Mouse (Mus musculus) lung, adult 2 months (tissue): ENCODE data around the gene Slc27a3. TPM values are rescaled to one million over a fixed set of nuclear protein-coding genes. Genes with fewer than 3 reads are reported as not detected.

ENCODE experiments used
- DNase-seq: peaks from one replicate; pipeline ENCODE4 v3.0.0; 2022
- H3K4me1 ChIP-seq: fragments of 200-500 bp; 2 replicates; pipeline ENCODE4 v1.6.1; 2011; ENCODE audit warnings: low read length; ENCODE audit not compliant: control insufficient read depth, insufficient read depth
- H3K4me3 ChIP-seq: fragments of 200-500 bp; replicated peaks from 2 replicates; pipeline ENCODE3; 2011; ENCODE audit warnings: low read depth, mild to moderate bottlenecking, control low read depth, low read length; ENCODE audit errors: extremely low read depth
- CTCF ChIP-seq: fragments of 200-500 bp; IDR thresholded peaks from 2 replicates; pipeline ENCODE4 v1.5.1; 2011; ENCODE audit warnings: mild to moderate bottlenecking, low read length, control low read depth; ENCODE audit not compliant: insufficient read depth
- POLR2A ChIP-seq: fragments of 200-500 bp; IDR thresholded peaks from 2 replicates; pipeline ENCODE4 v1.6.1; 2011; ENCODE audit warnings: low read depth, mild to moderate bottlenecking, control low read depth, low read length, borderline replicate concordance; ENCODE audit errors: extremely low read depth
- WGBS: fragments of 180-500 bp; shearing (Covaris S2); methylation state at CpG from one replicate; pipeline ENCODE4 v1.1.7; 2018; 5-methylcytosine and 5-hydroxymethylcytosine counted together
- polyA plus RNA-seq: library from polyadenylated mRNA; depleted of rRNA; stranded (reverse); fragments of >200 nt; gene quantifications from 2 replicates; pipeline ENCODE4 v1.2.3, GENCODE M21; 2012

Gene Slc27a3
- polyA plus RNA-seq, 1 experiment = 27.5 TPM

DNA sequence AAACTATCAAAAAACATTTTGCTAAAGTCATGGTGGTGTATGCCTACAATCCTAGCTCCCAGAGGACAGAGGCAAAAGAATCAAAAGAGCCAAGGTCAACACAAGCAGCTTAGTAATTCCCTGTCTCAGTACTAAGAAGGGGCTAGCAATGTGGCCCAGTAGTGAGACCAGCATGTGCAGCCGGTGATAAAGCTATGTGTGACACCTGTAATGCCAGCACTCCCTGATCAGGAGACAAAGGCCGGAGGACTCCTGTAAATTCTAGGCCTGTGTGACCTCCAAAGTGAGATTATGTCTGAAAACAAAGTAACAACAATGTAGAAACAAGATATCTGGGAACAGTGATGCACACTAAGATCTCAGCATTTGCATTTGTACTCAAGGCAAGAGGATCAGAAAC is 35.8 kb upstream of the Slc27a3 start:
- 77% methylated on average over 2 of the region's 2 CpGs for WGBS
- Histone ChIP-seq H3K4me3 (no peak overlapping the region), H3K4me1 (peaks cover 9% of the 10 kb centered on the region)
- DNase-seq = no peak
- TF ChIP-seq POLR2A (no peak), CTCF (no peak)

DNA sequence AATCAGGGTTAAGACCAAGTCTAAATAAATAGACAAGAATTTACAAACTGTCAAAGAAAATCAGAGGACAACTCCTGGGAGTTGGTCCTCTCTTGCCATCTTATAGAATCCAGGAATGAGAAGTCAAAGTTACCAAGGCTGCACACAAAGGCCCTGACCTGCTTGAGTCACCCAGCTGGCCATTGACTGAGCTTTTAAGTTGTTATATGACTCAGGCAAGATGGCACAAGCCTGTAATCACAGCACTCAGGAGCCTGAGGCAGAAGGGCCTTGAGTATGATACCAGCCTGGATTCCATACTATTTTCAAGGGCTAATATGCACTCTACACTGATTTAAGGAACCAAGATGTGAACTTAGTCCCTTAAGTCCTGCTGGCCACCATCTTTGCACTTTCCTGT is 33.8 kb upstream of the Slc27a3 start:
- H3K4me3 ChIP-seq = no peak overlapping the region
- no peak for DNase-seq
- TF ChIP-seq POLR2A (no peak), CTCF (no peak)
- H3K4me1 ChIP-seq = peaks cover 2% of the 10 kb centered on the region

DNA sequence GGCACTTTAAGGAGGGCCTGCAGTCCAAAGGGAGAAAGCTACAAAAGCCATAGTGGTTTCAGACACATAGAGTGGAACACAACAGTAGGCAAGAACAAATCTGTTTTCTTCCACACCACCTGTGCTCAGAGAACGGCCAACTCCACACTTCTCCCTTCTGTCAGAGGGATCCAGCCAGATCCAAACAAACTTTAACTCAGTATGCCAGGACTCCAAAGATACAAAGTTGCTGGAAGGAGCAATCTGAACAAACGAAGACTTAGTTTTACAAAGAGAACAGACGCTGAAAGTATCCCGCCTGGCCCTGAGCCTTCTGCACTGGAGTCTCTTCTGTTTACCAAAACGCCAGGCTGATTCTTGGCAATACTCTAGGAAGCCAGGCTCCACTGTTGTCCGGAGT is 31.0 kb upstream of the Slc27a3 start:
- 55% methylated on average over 6 of the region's 6 CpGs for WGBS
- TF ChIP-seq POLR2A = no peak
- TF ChIP-seq CTCF = no peak
- Histone ChIP-seq H3K4me1 (no peaks in the 10 kb centered on the region), H3K4me3 (no peak overlapping the region)
- DNase-seq = no peak

DNA sequence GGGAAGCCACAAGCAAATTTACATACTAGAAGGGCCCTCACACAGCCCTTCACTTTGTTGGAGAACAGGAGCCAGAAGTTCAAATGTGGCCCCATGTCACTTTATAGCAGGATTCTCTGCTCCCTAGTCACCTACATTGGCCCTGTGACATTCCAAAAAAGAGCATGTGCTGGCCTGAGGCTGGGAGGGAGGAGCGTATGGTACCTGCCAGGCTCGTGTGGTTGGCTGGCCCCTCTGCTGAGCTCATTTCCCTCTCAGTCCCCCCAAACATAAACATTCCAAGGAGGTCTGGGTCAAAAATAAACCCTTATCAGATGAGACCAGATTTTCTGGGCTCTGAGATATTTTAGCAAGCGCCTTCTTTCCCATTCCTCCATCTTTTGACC is 23.3 kb upstream of the Slc27a3 start:
- TF ChIP-seq POLR2A (no peak), CTCF (no peak)
- DNase-seq = no peak
- WGBS = 54% methylated on average over 3 of the region's 3 CpGs
- Histone ChIP-seq H3K4me3 (no peak overlapping the region), H3K4me1 (peaks cover 3% of the 10 kb centered on the region; the same call in 1 of the 2 replicates)

DNA sequence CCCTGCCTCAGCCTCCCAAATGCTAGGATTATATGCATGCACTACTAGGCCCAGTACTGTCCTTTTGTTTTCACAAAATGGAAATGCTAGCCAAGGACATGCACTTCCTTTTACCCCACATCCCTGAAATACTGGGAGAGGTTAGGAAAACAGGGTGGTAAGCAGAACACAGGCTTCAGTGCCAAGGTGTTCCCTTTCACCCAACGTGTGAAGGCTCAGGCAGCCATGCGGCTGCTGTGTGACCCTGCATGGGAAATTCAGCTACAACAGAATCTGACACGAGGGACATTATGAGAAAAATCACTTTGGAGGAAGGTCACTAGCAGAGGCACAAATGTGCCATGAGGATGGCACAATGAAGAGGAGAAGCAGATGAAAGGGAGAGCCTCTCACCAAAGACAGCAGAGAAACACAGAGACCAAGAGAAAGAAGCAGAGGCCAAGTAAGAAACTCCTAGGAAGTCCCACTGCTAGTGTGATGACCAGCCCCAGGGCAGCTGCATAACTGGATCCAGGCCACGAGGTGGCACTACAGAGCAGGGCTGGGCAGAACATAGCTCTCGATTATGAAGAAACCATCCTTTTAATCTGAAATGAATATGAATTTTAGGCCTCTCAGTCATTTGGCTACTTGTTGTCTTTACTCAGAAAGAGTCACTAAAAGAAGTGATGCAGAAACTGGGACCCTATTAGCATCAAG is 22.7 kb upstream of the Slc27a3 start:
- no peak for TF ChIP-seq POLR2A
- TF ChIP-seq CTCF = peak; percentile 97
- DNase-seq = peak; percentile 75
- H3K4me3 ChIP-seq = no peak overlapping the region
- whole genome bisulfite sequencing = 31% methylated on average over 5 of the region's 5 CpGs
- H3K4me1 ChIP-seq = peaks cover 3% of the 10 kb centered on the region; the same call in 1 of the 2 replicates

DNA sequence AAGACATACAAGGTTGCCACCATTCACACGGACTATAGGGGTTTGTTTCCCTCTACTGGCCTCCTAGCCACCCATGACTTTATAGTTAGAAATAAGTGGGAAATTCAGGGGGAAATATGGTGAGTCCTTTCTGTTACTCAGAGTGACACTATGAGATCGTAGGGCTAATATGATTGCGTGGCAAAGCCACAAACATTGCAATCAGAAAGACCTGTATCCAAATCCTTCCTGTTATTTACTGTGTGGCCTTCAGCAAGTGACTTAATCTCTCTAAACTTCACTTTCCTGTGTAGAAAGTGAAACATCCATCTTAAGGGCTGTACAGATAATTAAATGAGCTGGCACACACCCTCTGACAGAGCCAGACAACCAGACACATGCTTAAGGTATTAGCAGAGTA is 19.0 kb upstream of the Slc27a3 start:
- 77% methylated on average over 3 of the region's 3 CpGs for WGBS
- no peak for DNase-seq
- no peak for TF ChIP-seq POLR2A
- no peak for TF ChIP-seq CTCF
- Histone ChIP-seq H3K4me1 (peaks cover 3% of the 10 kb centered on the region; the same call in 1 of the 2 replicates), H3K4me3 (no peak overlapping the region)

DNA sequence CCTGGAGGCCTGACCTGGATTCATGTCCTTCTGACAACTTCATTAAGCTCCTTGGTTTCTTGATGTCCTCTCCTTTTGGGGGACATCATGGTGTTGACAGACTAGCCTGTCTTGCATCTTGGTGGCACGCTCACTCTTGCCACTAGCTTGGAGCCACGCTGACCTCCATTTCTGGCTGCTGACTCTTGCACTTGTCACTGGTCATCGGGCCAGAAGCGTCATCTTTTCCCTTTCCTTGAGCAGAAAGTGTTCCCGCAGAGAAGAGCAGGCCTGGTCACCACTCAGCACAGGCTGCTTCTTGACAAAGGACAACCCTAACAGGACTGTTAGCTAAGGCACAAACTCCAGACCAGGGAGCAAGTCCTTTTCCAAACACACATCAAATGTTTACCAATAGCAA is 16.7 kb upstream of the Slc27a3 start:
- TF ChIP-seq POLR2A (no peak), CTCF (no peak)
- 95% methylated on average over 5 of the region's 5 CpGs for WGBS
- no peak for DNase-seq
- Histone ChIP-seq H3K4me3 (no peak overlapping the region), H3K4me1 (no peaks in the 10 kb centered on the region)

DNA sequence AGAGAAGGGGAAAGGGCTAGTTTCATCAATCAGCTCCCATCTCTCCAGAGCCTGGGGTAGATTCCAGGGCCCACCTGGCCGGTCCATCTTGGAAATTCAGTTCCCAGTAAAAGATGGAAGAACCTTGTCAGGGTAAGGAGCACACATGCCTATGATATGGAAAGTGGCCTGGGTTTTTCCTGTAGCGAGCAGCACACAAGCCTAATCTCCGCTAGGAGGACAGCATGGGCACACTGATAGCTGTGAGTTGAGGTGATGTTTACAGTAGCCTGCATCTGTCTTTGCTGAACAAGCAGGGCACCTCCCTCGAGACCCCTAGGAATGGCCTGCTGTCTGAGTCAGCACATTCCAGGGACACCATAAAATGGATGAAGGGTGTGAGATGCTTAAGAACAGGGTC is 14.9 kb upstream of the Slc27a3 start:
- WGBS = 82% methylated on average over 4 of the region's 4 CpGs

DNA sequence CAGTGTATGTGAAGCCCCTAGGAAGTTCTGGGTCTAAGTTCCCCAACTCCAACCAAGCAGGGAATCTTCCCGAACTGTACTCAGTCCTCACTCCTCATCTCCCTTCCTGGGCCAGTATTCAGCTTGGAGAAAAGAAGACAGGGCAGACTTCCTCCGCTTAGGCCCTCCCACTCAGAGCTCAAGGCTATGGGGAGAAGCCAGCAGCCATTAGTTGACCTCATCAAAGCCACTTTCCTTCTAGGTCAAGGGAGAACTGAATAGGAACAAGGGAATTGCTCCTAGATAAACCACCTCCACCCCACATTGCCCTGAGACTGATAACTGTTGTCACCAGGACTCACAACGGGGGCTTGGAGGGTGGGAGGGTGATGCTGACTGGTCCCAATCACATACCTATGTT is 14.4 kb upstream of the Slc27a3 start:
- DNase-seq = no peak
- TF ChIP-seq CTCF (no peak), POLR2A (no peak)

More for the DNA sequence above, 14.9 kb upstream of the Slc27a3 start:
- no peak for DNase-seq
- Histone ChIP-seq H3K4me3 (no peak overlapping the region), H3K4me1 (no peaks in the 10 kb centered on the region)
- TF ChIP-seq POLR2A (no peak), CTCF (no peak)

DNA sequence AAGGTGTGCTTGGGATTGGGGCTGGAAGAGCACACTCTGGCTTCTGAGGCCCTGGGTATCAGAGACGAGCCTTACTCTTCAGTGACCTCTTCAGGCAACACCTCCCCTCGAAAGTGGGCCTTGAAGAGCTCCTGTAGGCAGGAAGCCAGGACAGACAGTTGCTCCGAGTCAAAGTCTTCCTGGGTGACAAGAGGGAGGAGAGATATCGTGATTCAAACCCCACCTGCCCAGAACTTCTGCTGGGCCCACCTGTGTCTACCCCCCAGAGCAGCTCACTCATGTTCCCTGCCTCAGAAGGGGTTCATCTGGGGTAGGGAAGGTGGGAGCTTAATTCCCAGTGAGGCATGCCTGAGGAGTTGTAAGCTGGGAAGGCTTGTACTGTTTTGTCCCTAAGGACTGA is 11.3 kb upstream of the Slc27a3 start:
- TF ChIP-seq POLR2A = no peak
- no peak for TF ChIP-seq CTCF
- no peak for DNase-seq
- 63% methylated on average over 4 of the region's 4 CpGs for WGBS
- H3K4me1 ChIP-seq = no peaks in the 10 kb centered on the region
- no peak overlapping the region for H3K4me3 ChIP-seq

More for the DNA sequence above, 14.4 kb upstream of the Slc27a3 start:
- H3K4me3 ChIP-seq = no peak overlapping the region
- H3K4me1 ChIP-seq = no peaks in the 10 kb centered on the region
- 83% methylated on average over 3 of the region's 3 CpGs for WGBS
